Mouse (Mus musculus) hindbrain, postnatal 0 days (tissue): ENCODE measurements around the gene Nudt21. TPM values are rescaled to one million over a fixed set of nuclear protein-coding genes. Genes with fewer than 3 reads are reported as not detected.

Source experiments
- ATAC-seq: fragments of 200-750 bp; cut with Nextera tagmentation; 2 replicates; pipeline ENCODE4 v1.8.0; 2017; ENCODE audit warnings: mild to moderate bottlenecking, moderate TSS enrichment, moderate library complexity
- DNase-seq: peaks from one replicate; pipeline ENCODE4 v3.0.0-alpha.2; 2015; ENCODE audit warnings: low spot score
- H3K27ac ChIP-seq: fragments of 300-500 bp; sonication (generic); 2 replicates; pipeline ENCODE4 v1.5.1; 2014; ENCODE audit warnings: mild to moderate bottlenecking
- H3K27me3 ChIP-seq: fragments of 300-500 bp; sonication (generic); 2 replicates; pipeline ENCODE4 v1.6.1; 2014; ENCODE audit warnings: low read length, mixed read lengths; ENCODE audit not compliant: insufficient read depth
- H3K36me3 ChIP-seq: fragments of 300-500 bp; sonication (generic); 2 replicates; pipeline ENCODE4 v1.6.1; 2014; ENCODE audit warnings: low read length, mixed read lengths; ENCODE audit not compliant: insufficient read depth
- H3K4me1 ChIP-seq: fragments of 300-500 bp; sonication (generic); 2 replicates; pipeline ENCODE4 v1.6.1; 2014; ENCODE audit warnings: antibody characterized with exemption, low read length, mixed read lengths; ENCODE audit not compliant: insufficient read depth
- H3K4me2 ChIP-seq: fragments of 300-500 bp; sonication (generic); 2 replicates; pipeline ENCODE4 v1.6.1; 2014; ENCODE audit warnings: low read depth, mild to moderate bottlenecking, low read length, moderate library complexity, mixed read lengths
- H3K4me3 ChIP-seq: fragments of 300-500 bp; sonication (generic); 2 replicates; pipeline ENCODE4 v1.5.1; 2014; ENCODE audit warnings: low read length
- H3K9ac ChIP-seq: fragments of 300-500 bp; sonication (generic); replicated peaks from 2 replicates; pipeline ENCODE4 v1.6.1; 2014; ENCODE audit warnings: mild to moderate bottlenecking, low read length, moderate library complexity, mixed read lengths
- H3K9me3 ChIP-seq: fragments of 300-500 bp; sonication (generic); 2 replicates; pipeline ENCODE4 v1.6.1; 2016; ENCODE audit warnings: low read length, mixed read lengths
- CTCF ChIP-seq: IDR thresholded peaks from 2 replicates; pipeline ENCODE4 v1.5.1; 2016; ENCODE audit warnings: antibody characterized with exemption, control low read depth, low read depth
- whole genome bisulfite sequencing: fragments of 180-500 bp; shearing (Covaris S2); extraction: QIAGEN DNeasy Blood & Tissue Kit; methylation state at CpG from one replicate; pipeline ENCODE4 v1.1.7; 2014; 5-methylcytosine and 5-hydroxymethylcytosine counted together
- polyA plus RNA-seq: library from polyadenylated mRNA; unstranded; fragments of >200 nt; fragmentation: Nextera tagmentation; extraction: Ambion mirVana; gene quantifications from 2 replicates; pipeline ENCODE4 v1.2.1, GENCODE M21; 2015
- total RNA-seq: library from RNA; depleted of rRNA; stranded (reverse); fragments of >200 nt; gene quantifications from 2 replicates; pipeline ENCODE4 v1.2.3, GENCODE M21; 2014

Nudt21 gene
- total and polyA plus RNA-seq, 2 experiments from 2014 or later = 58.8 to 94.5 TPM

- no peak for ATAC-seq
- H3K36me3 ChIP-seq = peaks cover 13% of the 10 kb centered on the region; the same call in 1 of the 2 replicates
- no peak for TF ChIP-seq CTCF
- H3K27me3 ChIP-seq = no peaks in the 10 kb centered on the region
- H3K9ac ChIP-seq = no peak overlapping the region
- no peaks in the 10 kb centered on the region for H3K9me3 ChIP-seq
- H3K4me2 ChIP-seq = no peak overlapping the region
- no peaks in the 10 kb centered on the region for H3K4me1 ChIP-seq
- no peak overlapping the region for H3K4me3 ChIP-seq
- no peak for DNase-seq
- 88% methylated on average over 9 of the region's 9 CpGs for WGBS
- H3K27ac ChIP-seq = no peak overlapping the region
Observed at GRCm38 (mm10) chr8:94004139-94004538, 32.7 kb downstream of the Nudt21 start.

- Histone ChIP-seq H3K4me3 (no peak overlapping the region), H3K9me3 (no peaks in the 10 kb centered on the region), H3K4me1 (no peaks in the 10 kb centered on the region), H3K36me3 (peaks cover 27% of the 10 kb centered on the region), H3K27ac (no peak overlapping the region), H3K27me3 (no peaks in the 10 kb centered on the region), H3K4me2 (no peak overlapping the region), H3K9ac (no peak overlapping the region)
- ATAC-seq = no peak
- no peak for DNase-seq
- 75% methylated on average over 2 of the region's 2 CpGs for WGBS
- no peak for TF ChIP-seq CTCF
Observed at GRCm38 (mm10) chr8:93998961-93999360, 37.9 kb downstream of the Nudt21 start.

GRCm38 (mm10) chr8:93989739-93990138 lies 47.1 kb downstream of the Nudt21 start:
- Histone ChIP-seq H3K4me1 (no peaks in the 10 kb centered on the region), H3K36me3 (peaks cover 27% of the 10 kb centered on the region), H3K4me2 (no peak overlapping the region), H3K4me3 (no peak overlapping the region), H3K9me3 (no peaks in the 10 kb centered on the region), H3K27ac (no peak overlapping the region), H3K9ac (no peak overlapping the region), H3K27me3 (no peaks in the 10 kb centered on the region)
- ATAC-seq (no peak), DNase-seq (no peak)
- WGBS = 94% methylated on average over 4 of the region's 4 CpGs
- no peak for TF ChIP-seq CTCF

- no peak overlapping the region for H3K9ac ChIP-seq
- H3K27me3 ChIP-seq = no peaks in the 10 kb centered on the region
- DNase-seq = no peak
- no peak overlapping the region for H3K27ac ChIP-seq
- peaks cover 48% of the 10 kb centered on the region for H3K36me3 ChIP-seq
- H3K4me1 ChIP-seq = no peaks in the 10 kb centered on the region
- TF ChIP-seq CTCF = no peak
- no peak overlapping the region for H3K4me2 ChIP-seq
- no peak for ATAC-seq
- WGBS = 88% methylated on average over 3 of the region's 3 CpGs
- no peak overlapping the region for H3K4me3 ChIP-seq
- no peaks in the 10 kb centered on the region for H3K9me3 ChIP-seq
Observed at GRCm38 (mm10) chr8:93984731-93985130, 52.1 kb downstream of the Nudt21 start.

- Histone ChIP-seq H3K36me3 (peaks cover 48% of the 10 kb centered on the region), H3K4me2 (no peak overlapping the region), H3K27ac (no peak overlapping the region), H3K27me3 (no peaks in the 10 kb centered on the region), H3K9me3 (no peaks in the 10 kb centered on the region), H3K4me3 (no peak overlapping the region), H3K9ac (no peak overlapping the region), H3K4me1 (no peaks in the 10 kb centered on the region)
- peak; percentile 58 for DNase-seq
- WGBS = 64% methylated on average over 3 of the region's 3 CpGs
- ATAC-seq = peak; percentile 71; the same call in 1 of the 2 replicates
- TF ChIP-seq CTCF = peak; percentile 54
Observed at GRCm38 (mm10) chr8:93983827-93984226, 53.0 kb downstream of the Nudt21 start.

GRCm38 (mm10) chr8:93981679-93982215 lies 55.1 kb downstream of the Nudt21 start:
- ATAC-seq (no peak), DNase-seq (no peak)
- Histone ChIP-seq H3K27ac (no peak overlapping the region), H3K36me3 (peaks cover 46% of the 10 kb centered on the region), H3K9me3 (no peaks in the 10 kb centered on the region), H3K4me2 (no peak overlapping the region), H3K27me3 (no peaks in the 10 kb centered on the region), H3K4me3 (no peak overlapping the region), H3K4me1 (no peaks in the 10 kb centered on the region), H3K9ac (no peak overlapping the region)
- TF ChIP-seq CTCF = no peak
- WGBS = 93% methylated on average over 5 of the region's 5 CpGs

- H3K4me2 ChIP-seq = no peak overlapping the region
- ATAC-seq (peak; percentile 49; the same call in 1 of the 2 replicates), DNase-seq (peak; percentile 40)
- H3K27ac ChIP-seq = no peak overlapping the region
- peaks cover 47% of the 10 kb centered on the region for H3K36me3 ChIP-seq
- H3K9me3 ChIP-seq = no peaks in the 10 kb centered on the region
- H3K4me3 ChIP-seq = no peak overlapping the region
- 67% methylated on average over 4 of the region's 4 CpGs for WGBS
- H3K27me3 ChIP-seq = no peaks in the 10 kb centered on the region
- H3K4me1 ChIP-seq = no peaks in the 10 kb centered on the region
- no peak overlapping the region for H3K9ac ChIP-seq
- no peak for TF ChIP-seq CTCF
Observed at GRCm38 (mm10) chr8:93980141-93980540, 56.7 kb downstream of the Nudt21 start.
